Mouse (Mus musculus): ENCODE data around the gene Nek7. TPM values are rescaled to one million over a fixed set of nuclear protein-coding genes. Genes with fewer than 3 reads are reported as not detected.

Nek7 gene
- total and polyA plus RNA-seq, 3 experiments: 29.1 to 75.1 (median 63.7) TPM

DNA sequence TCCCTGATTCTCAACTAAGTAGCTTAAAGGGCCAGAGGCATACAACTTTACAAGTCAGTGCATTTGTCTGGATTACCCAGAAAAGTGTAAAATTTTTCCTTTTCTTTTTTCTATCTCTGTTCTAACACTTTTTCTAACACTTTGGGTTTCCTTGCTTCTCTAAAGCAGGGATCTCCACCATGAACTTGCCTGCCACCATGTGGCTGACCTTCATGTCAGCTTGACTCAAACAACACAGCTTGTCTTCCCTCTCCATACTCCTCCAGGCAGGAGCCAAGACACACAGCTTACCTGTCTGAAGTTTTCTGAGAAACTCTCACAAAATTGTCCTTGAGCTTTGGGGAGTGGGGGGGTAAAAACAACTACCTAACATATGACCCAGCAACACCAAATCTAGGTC, 17.9 kb upstream of the Nek7 start:
- peaks cover 2 to 3% of the 10 kb centered on the region in 2 experiments; a peak in 1 of 4 replicates for H3K4me1 ChIP-seq (ENCODE audit: control insufficient read depth in 1 of 2, insufficient read depth in 2 of 2)
- H3K4me3 ChIP-seq (replicated peaks in 1 of 3; ENCODE audit: low read depth in 2 of 3, low read length in 2 of 3, poor library complexity in 1 of 3): no peak overlapping the region
- in situ Hi-C loops (cut with MboI; ENCODE audit: low pct_ligation_motif_present, low pct_unique_long_range_greater_than_20kb, low sequenced_read_pairs) (no loop called here), dilution Hi-C loops (cut with MboI; ENCODE audit: extremely low pct_ligation_motif_present, extremely low pct_unique_long_range_greater_than_20kb, low sequenced_read_pairs) (no loop called here)
- no peak overlapping the region for H3K4me2 ChIP-seq (ENCODE audit: insufficient read depth, low read depth, poor library complexity, severe bottlenecking)
- TF ChIP-seq MYC (IDR thresholded peaks at IDR 0.05; ENCODE audit: low read depth, low read length) (0 out of 2 replicates have a peak, but pooled peaks have one; percentile 24), TBP (conservative IDR thresholded peaks at IDR 0.05; ENCODE audit: low read depth, low read length) (no peak), ZMIZ1 (IDR thresholded peaks at IDR 0.05; ENCODE audit: low read depth, low read length) (no peak), CHD2 (IDR thresholded peaks at IDR 0.05; ENCODE audit: low read length) (no peak), PAX5 (IDR thresholded peaks at IDR 0.05; ENCODE audit: low read length) (no peak), ZC3H11A (IDR thresholded peaks at IDR 0.05; ENCODE audit: low read depth, low read length) (peak; percentile 80), MXI1 (IDR thresholded peaks at IDR 0.05; ENCODE audit: low read depth, low read length) (no peak), E2F4 (IDR thresholded peaks at IDR 0.05; ENCODE audit: insufficient replicate concordance, low read depth, low read length) (no peak), ZNF384 (IDR thresholded peaks at IDR 0.05; ENCODE audit: low read depth, low read length) (peak; percentile 44), MAX (IDR thresholded peaks at IDR 0.05; ENCODE audit: low read length) (no peak), JUND (conservative IDR thresholded peaks at IDR 0.05; ENCODE audit: low read depth, low read length) (no peak), CTCF (conservative IDR thresholded peaks at IDR 0.05 in 1 of 2, IDR thresholded peaks at IDR 0.05 in 1 of 2; ENCODE audit: low read depth in 2 of 2, low read length in 2 of 2) (peak in 1 of 2 experiments; percentile 83; a peak in 3 of 4 replicates), GABPA (IDR thresholded peaks at IDR 0.05; ENCODE audit: insufficient replicate concordance, low read depth, low read length) (no peak), ZKSCAN1 (IDR thresholded peaks at IDR 0.05; ENCODE audit: borderline replicate concordance, low read depth, low read length) (no peak), SMC3 (IDR thresholded peaks at IDR 0.05; ENCODE audit: low read depth, low read length) (peak; percentile 94), TCF12 (IDR thresholded peaks at IDR 0.05; ENCODE audit: low read depth, low read length) (no peak), EP300 (IDR thresholded peaks at IDR 0.05; ENCODE audit: low read length) (no peak), CHD1 (IDR thresholded peaks at IDR 0.05; ENCODE audit: low read depth, low read length) (no peak), RAD21 (IDR thresholded peaks at IDR 0.05; ENCODE audit: low read depth, low read length) (peak; percentile 90)
- no peak overlapping the region for H3K9ac ChIP-seq (ENCODE audit: insufficient read depth, low read depth)
- no peaks in the 10 kb centered on the region for H3K36me3 ChIP-seq (replicated peaks in 1 of 2; ENCODE audit: control insufficient read depth in 1 of 2, insufficient read depth in 1 of 2, low read length in 1 of 2)
- no peak overlapping the region for H3K27ac ChIP-seq (ENCODE audit: insufficient read depth, low read depth)
- H3K79me2 ChIP-seq (replicated peaks; ENCODE audit: control insufficient read depth, extremely low read depth, insufficient read depth, poor library complexity, severe bottlenecking): no peaks in the 10 kb centered on the region
- no peaks in the 10 kb centered on the region for H3K27me3 ChIP-seq (replicated peaks)
- H3K9me3 ChIP-seq (replicated peaks; ENCODE audit: low read length): peaks cover 4% of the 10 kb centered on the region
- peak; percentile 33 for DNase-seq (ENCODE audit: extremely low read depth)

GRCm38 (mm10) chr1:138634561-138634960, 14.6 kb upstream of the Nek7 start:
- Histone ChIP-seq H3K4me3 (replicated peaks in 1 of 3; ENCODE audit: low read depth in 2 of 3, low read length in 2 of 3, poor library complexity in 1 of 3) (no peak overlapping the region), H3K9ac (ENCODE audit: insufficient read depth, low read depth) (no peak overlapping the region), H3K79me2 (replicated peaks; ENCODE audit: control insufficient read depth, extremely low read depth, insufficient read depth, poor library complexity, severe bottlenecking) (no peaks in the 10 kb centered on the region), H3K27ac (ENCODE audit: insufficient read depth, low read depth) (no peak overlapping the region), H3K9me3 (replicated peaks; ENCODE audit: low read length) (peaks cover 4% of the 10 kb centered on the region), H3K4me1 (ENCODE audit: control insufficient read depth in 1 of 2, insufficient read depth in 2 of 2) (peaks cover 2 to 3% of the 10 kb centered on the region in 2 experiments; a peak in 1 of 4 replicates), H3K4me2 (ENCODE audit: insufficient read depth, low read depth, poor library complexity, severe bottlenecking) (no peak overlapping the region), H3K27me3 (replicated peaks) (no peaks in the 10 kb centered on the region), H3K36me3 (replicated peaks in 1 of 2; ENCODE audit: control insufficient read depth in 1 of 2, insufficient read depth in 1 of 2, low read length in 1 of 2) (no peaks in the 10 kb centered on the region)
- in situ Hi-C loops (cut with MboI; ENCODE audit: low pct_ligation_motif_present, low pct_unique_long_range_greater_than_20kb, low sequenced_read_pairs): no loop called here
- no peak for DNase-seq (ENCODE audit: extremely low read depth)
- dilution Hi-C loops (cut with MboI; ENCODE audit: extremely low pct_ligation_motif_present, extremely low pct_unique_long_range_greater_than_20kb, low sequenced_read_pairs): no loop called here
- no peak for TF ChIP-seq CHD1 (IDR thresholded peaks at IDR 0.05; ENCODE audit: low read depth, low read length)
- no peak for TF ChIP-seq JUND (conservative IDR thresholded peaks at IDR 0.05; ENCODE audit: low read depth, low read length)
- no peak for TF ChIP-seq BHLHE40 (IDR thresholded peaks at IDR 0.05; ENCODE audit: low read depth, low read length)
- TF ChIP-seq UBTF (IDR thresholded peaks at IDR 0.05; ENCODE audit: low read depth, low read length): no peak
- no peak for TF ChIP-seq MXI1 (IDR thresholded peaks at IDR 0.05; ENCODE audit: low read depth, low read length)
- no peak for TF ChIP-seq CHD2 (IDR thresholded peaks at IDR 0.05; ENCODE audit: low read length)
- no peak for TF ChIP-seq TCF12 (IDR thresholded peaks at IDR 0.05; ENCODE audit: low read depth, low read length)
- TF ChIP-seq HCFC1 (IDR thresholded peaks at IDR 0.05; ENCODE audit: low read depth, low read length): no peak
- TF ChIP-seq ZNF384 (IDR thresholded peaks at IDR 0.05; ENCODE audit: low read depth, low read length): no peak
- no peak for TF ChIP-seq TBP (conservative IDR thresholded peaks at IDR 0.05; ENCODE audit: low read depth, low read length)
- TF ChIP-seq SIN3A (IDR thresholded peaks at IDR 0.05; ENCODE audit: low read length): no peak
- no peak for TF ChIP-seq PAX5 (IDR thresholded peaks at IDR 0.05; ENCODE audit: low read length)
- no peak for TF ChIP-seq NRF1 (IDR thresholded peaks at IDR 0.05; ENCODE audit: low read depth, low read length)
- no peak for TF ChIP-seq ZKSCAN1 (IDR thresholded peaks at IDR 0.05; ENCODE audit: borderline replicate concordance, low read depth, low read length)
- no peak for TF ChIP-seq ZMIZ1 (IDR thresholded peaks at IDR 0.05; ENCODE audit: low read depth, low read length)
- TF ChIP-seq MAFK (IDR thresholded peaks at IDR 0.05; ENCODE audit: insufficient replicate concordance, low read length): no peak
- TF ChIP-seq POLR2A (IDR thresholded peaks at IDR 0.05; ENCODE audit: low read depth, low read length): no peak
- no peak for TF ChIP-seq RAD21 (IDR thresholded peaks at IDR 0.05; ENCODE audit: low read depth, low read length)
- TF ChIP-seq ELF1 (IDR thresholded peaks at IDR 0.05; ENCODE audit: low read depth, low read length): no peak
- no peak for TF ChIP-seq ZC3H11A (IDR thresholded peaks at IDR 0.05; ENCODE audit: low read depth, low read length)

Measured in CH12.LX (cell line).